Mouse (Mus musculus) kidney, adult 8-10 months (tissue): Measurements from ENCODE around the gene Adra2a.

ENCODE experiments used
- DNase-seq, 2 experiments: peaks; one replicate each; pipeline ENCODE4 v3.0.0; 2022

Adra2a gene

GRCm38 (mm10) chr19:54081303-54081702, 37.4 kb downstream of the Adra2a start:
- DNase-seq: no peak

- DNase-seq: no peak
These were observed 37.8 kb downstream of the Adra2a start for GRCm38 (mm10) chr19:54081716-54082165.

- DNase-seq: no peak
These were observed 43.4 kb downstream of the Adra2a start for GRCm38 (mm10) chr19:54087319-54087718.

GRCm38 (mm10) chr19:54093599-54093998, 49.6 kb downstream of the Adra2a start:
- peak in 1 of 2 experiments; percentile 6 for DNase-seq

DNA sequence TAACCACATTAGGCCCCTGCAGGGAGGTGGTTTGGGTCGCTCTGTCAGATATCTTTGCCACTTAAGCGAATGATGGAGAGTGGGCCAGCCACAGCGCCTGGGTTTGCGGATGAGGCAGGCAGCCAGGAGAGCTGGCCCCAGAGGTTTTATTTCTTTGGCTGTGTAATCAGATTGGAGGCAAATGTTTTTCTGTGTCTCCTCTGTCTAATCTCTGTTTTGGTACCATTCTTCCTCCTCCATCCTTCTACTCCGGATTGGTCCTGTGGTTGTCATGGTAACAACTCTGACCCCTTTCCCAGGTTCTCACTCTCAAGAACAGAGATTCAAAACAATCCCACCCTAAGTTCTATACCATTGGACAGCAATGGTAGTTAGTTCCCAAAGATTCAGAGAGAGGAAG, 51.8 kb downstream of the Adra2a start:
- no peak for DNase-seq

- no peak for DNase-seq
These were observed 54.4 kb downstream of the Adra2a start for GRCm38 (mm10) chr19:54098367-54098766.
